Mouse (Mus musculus): ENCODE results near the gene Gm43720.
"Not testable (repeated sequence)": the region's sequence is repeated elsewhere in the genome, so short reads cannot be mapped to it uniquely, and the experiment has no call there.

The Gm43720 gene

DNA sequence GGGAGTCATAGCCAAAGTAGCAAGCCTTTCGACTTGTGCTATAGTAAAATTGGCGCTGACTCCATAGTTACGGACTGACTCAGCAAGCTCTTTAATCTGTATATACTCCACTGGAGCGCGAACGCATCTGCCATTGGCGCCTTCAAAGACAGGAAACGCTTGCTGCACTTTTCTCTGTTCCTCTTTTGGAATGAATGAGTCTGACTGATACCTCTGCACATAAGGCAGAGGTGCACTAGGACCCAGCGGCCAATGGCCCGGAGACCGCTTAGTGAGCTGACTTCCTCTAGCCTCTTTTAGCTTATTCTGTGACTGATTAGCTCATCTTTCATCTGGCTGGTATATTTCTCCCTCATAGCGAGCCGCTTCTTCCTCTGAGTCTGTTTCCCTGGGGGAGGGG is 63.1 kb downstream of the Gm43720 start:
- not testable (repeated sequence) for DNase-seq (ENCODE audit: low spot score)
